17 mouse cellular contexts compared by ENCODE assay signal in the genomic region with DNA sequence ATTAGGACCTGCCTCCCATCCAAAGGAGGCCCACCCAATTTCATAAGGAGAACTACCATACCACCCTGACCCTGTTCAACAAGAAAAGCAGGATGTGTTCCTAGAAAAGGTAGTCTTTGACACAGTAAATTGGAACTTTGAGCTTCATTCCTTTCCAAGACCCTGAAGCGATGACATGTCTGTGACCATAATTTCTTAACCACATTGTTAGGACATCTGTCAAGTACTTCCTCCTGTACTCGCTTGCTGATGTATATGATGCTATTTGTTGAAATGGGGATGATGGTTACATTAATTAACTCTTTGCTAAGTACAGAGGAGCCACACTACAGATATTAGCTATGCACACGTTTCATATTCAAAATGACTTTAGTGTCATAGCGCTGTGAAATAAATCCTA.
A peak's percentile ranks its signal among the peaks of the same experiment; 100 is the strongest.
DNase-seq lines count a peak whose midpoint lies in the region; ATAC-seq lines count a peak whose summit lies in the region.
"Had no signal": no experiment of that assay in that cellular context is flagged by ENCODE, and none has a peak within 500 bp of the region (broad histone marks: within the 10 kb centered on the region; RNA-seq: fewer than 3 reads in every experiment).

No protein-coding gene starts in this region.

- ATAC-seq in granulocyte monocyte progenitor cell, adult 5-6 weeks (replicated peaks; ENCODE audit: poor library complexity, severe bottlenecking) = peak; percentile 86
- ATAC-seq in megakaryocyte progenitor cell, adult 5-6 weeks (replicated peaks; ENCODE audit: poor library complexity) = peak; percentile 82
- ATAC-seq: forebrain, embryonic 14.5 days; forebrain, embryonic 16.5 days had no signal

- DNase-seq in heart, adult 11 months = peak; percentile 21
- no peak for DNase-seq in heart, postnatal 14 days
- DNase-seq in adrenal gland, postnatal 14 days = no peak
- DNase-seq in neural tube, embryonic 10.5 days (ENCODE audit: extremely low spot score, low spot score) = no peak
- DNase-seq: adrenal gland, adult 2 months; adrenal gland, postnatal 10 days; adrenal gland, postnatal 36 days; cerebellum, adult 11-12 months; cerebellum, adult 2 months; cerebellum, adult 9-10 months; cerebellum, postnatal 10 days; cerebellum, postnatal 25 days; embryo, embryonic 11 days had no signal

- intact Hi-C loops in heart, postnatal 14 days (cut with DNase I) = no loop called here
